Mouse (Mus musculus) splenic B cell, adult 2 months (primary cell): ENCODE measurements at regions not wholly inside any gene's neighbourhood (a gene's known extent, or its start where the extent isn't known, plus 50 kb on each side); places are given as distances from the start of the nearest gene placed in this dataset.

Source experiments
- DNase-seq: peaks from one replicate; pipeline ENCODE4 v3.0.0-alpha.2; 2011; ENCODE audit warnings: low read depth, low spot score
- H3K27me3 ChIP-seq: 2 replicates; pipeline ENCODE4 v1.6.1; 2012; ENCODE audit warnings: mild to moderate bottlenecking, low read length, moderate library complexity, mixed read lengths; ENCODE audit not compliant: control insufficient read depth, poor library complexity, insufficient read depth, severe bottlenecking
- H3K36me3 ChIP-seq: 2 replicates; pipeline ENCODE4 v1.6.1; 2012; ENCODE audit warnings: mild to moderate bottlenecking, low read length, moderate library complexity, mixed read lengths; ENCODE audit not compliant: control insufficient read depth, poor library complexity, insufficient read depth, severe bottlenecking

GRCm38 (mm10) chr2:28335141-28335789, 111.3 kb upstream of the Ppp1r26 start:
- no peaks in the 10 kb centered on the region for H3K27me3 ChIP-seq
- DNase-seq, result no peak
- no peaks in the 10 kb centered on the region for H3K36me3 ChIP-seq

- Histone ChIP-seq H3K36me3 (no peaks in the 10 kb centered on the region), H3K27me3 (no peaks in the 10 kb centered on the region)
- no peak for DNase-seq
Observed at GRCm38 (mm10) chr2:28335810-28336209, 110.8 kb upstream of the Ppp1r26 start.

- no peaks in the 10 kb centered on the region for H3K36me3 ChIP-seq
- H3K27me3 ChIP-seq, result no peaks in the 10 kb centered on the region
- no peak for DNase-seq
Observed at GRCm38 (mm10) chr2:28336349-28337309, 110.0 kb upstream of the Ppp1r26 start.

- no peak for DNase-seq
Observed at GRCm38 (mm10) chr2:28337561-28337960, 109.0 kb upstream of the Ppp1r26 start.

GRCm38 (mm10) chr2:28341304-28341703, 105.3 kb upstream of the Ppp1r26 start:
- Histone ChIP-seq H3K36me3 (no peaks in the 10 kb centered on the region), H3K27me3 (no peaks in the 10 kb centered on the region)
- DNase-seq, result no peak

More at GRCm38 (mm10) chr2:28337561-28337960, 109.0 kb upstream of the Ppp1r26 start:
- H3K36me3 ChIP-seq, result no peaks in the 10 kb centered on the region
- no peaks in the 10 kb centered on the region for H3K27me3 ChIP-seq

- no peaks in the 10 kb centered on the region for H3K27me3 ChIP-seq
- no peak for DNase-seq
- H3K36me3 ChIP-seq, result no peaks in the 10 kb centered on the region
Observed at GRCm38 (mm10) chr2:28348453-28348852, 98.1 kb upstream of the Ppp1r26 start.

- Histone ChIP-seq H3K27me3 (no peaks in the 10 kb centered on the region), H3K36me3 (no peaks in the 10 kb centered on the region)
- no peak for DNase-seq
Observed at GRCm38 (mm10) chr2:28349911-28350310, 96.7 kb upstream of the Ppp1r26 start.

GRCm38 (mm10) chr2:28351445-28351844, 95.2 kb upstream of the Ppp1r26 start:
- no peaks in the 10 kb centered on the region for H3K27me3 ChIP-seq
- DNase-seq, result no peak
- H3K36me3 ChIP-seq, result no peaks in the 10 kb centered on the region

GRCm38 (mm10) chr2:28352903-28353302, 93.7 kb upstream of the Ppp1r26 start:
- DNase-seq, result no peak
- Histone ChIP-seq H3K27me3 (no peaks in the 10 kb centered on the region), H3K36me3 (no peaks in the 10 kb centered on the region)

- no peaks in the 10 kb centered on the region for H3K27me3 ChIP-seq
- no peak for DNase-seq
- H3K36me3 ChIP-seq, result no peaks in the 10 kb centered on the region
Observed at GRCm38 (mm10) chr2:28362199-28362598, 84.4 kb upstream of the Ppp1r26 start.

- DNase-seq, result no peak
- Histone ChIP-seq H3K36me3 (no peaks in the 10 kb centered on the region), H3K27me3 (no peaks in the 10 kb centered on the region)
Observed at GRCm38 (mm10) chr2:28364623-28365022, 82.0 kb upstream of the Ppp1r26 start.

- no peak for DNase-seq
- Histone ChIP-seq H3K36me3 (no peaks in the 10 kb centered on the region), H3K27me3 (no peaks in the 10 kb centered on the region)
Observed at GRCm38 (mm10) chr2:28365756-28366155, 80.8 kb upstream of the Ppp1r26 start.

GRCm38 (mm10) chr2:28374838-28375237, 71.8 kb upstream of the Ppp1r26 start:
- DNase-seq, result peak; percentile 31
- Histone ChIP-seq H3K36me3 (no peaks in the 10 kb centered on the region), H3K27me3 (no peaks in the 10 kb centered on the region; the same call in 1 of the 2 replicates)

- no peaks in the 10 kb centered on the region for H3K36me3 ChIP-seq
- H3K27me3 ChIP-seq, result no peaks in the 10 kb centered on the region
- DNase-seq, result no peak
Observed at GRCm38 (mm10) chr2:28377948-28378822, 68.4 kb upstream of the Ppp1r26 start.
